Mouse (Mus musculus): Measurements from ENCODE around the gene Bdnf. TPM values are rescaled to one million over a fixed set of nuclear protein-coding genes. Genes with fewer than 3 reads are reported as not detected.

Gene Bdnf
- total RNA-seq, 2 experiments from 2014 or later: 0.50 to 0.84 TPM

DNA sequence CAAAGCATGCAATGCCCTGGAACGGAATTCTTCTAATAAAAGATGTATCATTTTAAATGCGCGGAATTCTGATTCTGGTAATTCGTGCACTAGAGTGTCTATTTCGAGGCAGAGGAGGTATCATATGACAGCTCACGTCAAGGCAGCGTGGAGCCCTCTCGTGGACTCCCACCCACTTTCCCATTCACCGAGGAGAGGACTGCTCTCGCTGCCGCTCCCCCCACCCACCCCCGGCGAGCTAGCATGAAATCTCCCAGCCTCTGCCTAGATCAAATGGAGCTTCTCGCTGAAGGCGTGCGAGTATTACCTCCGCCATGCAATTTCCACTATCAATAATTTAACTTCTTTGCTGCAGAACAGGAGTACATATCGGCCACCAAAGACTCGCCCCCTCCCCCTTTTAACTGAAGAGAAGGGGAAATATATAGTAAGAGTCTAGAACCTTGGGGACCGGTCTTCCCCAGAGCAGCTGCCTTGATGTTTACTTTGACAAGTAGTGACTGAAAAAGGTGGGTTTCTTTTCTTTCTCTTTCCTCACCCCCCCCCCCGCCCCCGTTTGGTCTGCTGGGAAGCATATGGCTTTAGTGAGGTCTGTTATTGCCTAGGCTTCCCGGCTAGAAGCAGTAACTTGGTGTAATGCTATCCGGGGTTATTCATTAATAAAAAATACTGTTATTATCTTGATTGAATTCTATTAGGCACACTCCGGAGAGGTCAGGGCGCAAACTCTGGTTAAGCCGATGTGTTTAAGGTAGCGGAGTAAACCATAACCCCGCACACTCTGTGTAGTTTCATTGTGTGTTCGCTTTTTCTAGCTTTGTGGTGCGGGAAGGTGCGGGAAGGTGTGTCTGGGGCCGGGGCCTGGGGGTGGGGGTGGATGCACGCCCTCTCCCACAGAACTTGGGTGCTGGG lies 18.0 kb downstream of the Bdnf start:
- peak; percentile 25; the same call in 1 of the 2 replicates for TF ChIP-seq CTCF (IDR thresholded peaks at IDR 0.05)
- no peak for DNase-seq
- Histone ChIP-seq H3K27ac (no peak overlapping the region), H3K4me3 (peak overlapping the region; percentile 78)
- intact Hi-C loops (cut with DNase I): loop anchor here (5.0 to 10.0 kb wide), 2 partner anchors 192 to 1000 kb away; no protein-coding TSS in a partner anchor

DNA sequence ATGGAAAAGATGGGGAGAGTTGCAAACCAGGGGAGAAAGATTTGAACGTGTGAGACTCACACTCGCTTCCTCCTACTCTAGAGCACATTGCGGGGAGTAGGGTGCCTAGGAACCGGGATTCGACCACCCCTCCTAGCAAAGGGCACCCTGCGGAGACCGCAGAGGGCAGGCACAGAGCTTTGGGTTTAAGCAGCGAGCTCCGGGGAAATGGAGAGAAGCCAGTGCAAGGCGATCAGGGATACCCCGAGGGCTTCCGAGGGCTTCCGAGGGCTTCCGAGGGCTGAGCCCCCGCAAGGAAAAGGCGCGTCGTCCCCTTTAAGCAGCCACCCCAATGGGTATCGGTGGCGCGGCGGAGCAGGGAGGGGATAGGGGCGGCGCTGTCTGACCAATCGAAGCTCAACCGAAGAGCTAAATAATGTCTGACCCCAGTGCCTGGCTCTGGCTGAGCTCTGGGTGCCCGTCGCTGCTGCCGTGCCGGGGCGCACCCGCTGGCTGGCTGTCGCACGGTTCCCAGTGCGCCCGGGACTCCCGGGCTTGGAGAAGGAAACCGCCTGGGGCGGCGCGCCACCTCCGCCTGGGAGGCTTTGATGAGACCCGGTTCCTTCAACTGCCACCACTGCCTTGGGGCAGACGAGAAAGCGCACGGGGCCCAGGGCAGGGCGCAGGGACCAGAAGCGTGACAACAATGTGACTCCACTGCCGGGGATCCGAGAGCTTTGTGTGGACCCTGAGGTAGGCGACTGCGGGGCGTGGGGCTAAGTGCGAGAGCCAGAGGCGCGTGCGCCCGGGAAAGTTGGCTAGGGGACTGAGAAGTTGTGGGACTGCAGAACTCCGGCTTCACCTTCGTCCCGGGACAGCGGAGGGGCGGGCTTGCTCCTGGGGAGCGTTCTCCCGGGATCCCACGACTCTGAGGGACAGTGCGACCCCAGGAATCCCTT lies 18.9 kb downstream of the Bdnf start:
- peak; percentile 53 for DNase-seq
- no peak for TF ChIP-seq CTCF (IDR thresholded peaks at IDR 0.05)
- intact Hi-C loops (cut with DNase I): loop anchor here (5.0 to 10.0 kb wide), 2 partner anchors 191 to 1001 kb away; no protein-coding TSS in a partner anchor
- H3K27ac ChIP-seq: peak overlapping the region; percentile 72
- peak overlapping the region; percentile 78 for H3K4me3 ChIP-seq

DNA sequence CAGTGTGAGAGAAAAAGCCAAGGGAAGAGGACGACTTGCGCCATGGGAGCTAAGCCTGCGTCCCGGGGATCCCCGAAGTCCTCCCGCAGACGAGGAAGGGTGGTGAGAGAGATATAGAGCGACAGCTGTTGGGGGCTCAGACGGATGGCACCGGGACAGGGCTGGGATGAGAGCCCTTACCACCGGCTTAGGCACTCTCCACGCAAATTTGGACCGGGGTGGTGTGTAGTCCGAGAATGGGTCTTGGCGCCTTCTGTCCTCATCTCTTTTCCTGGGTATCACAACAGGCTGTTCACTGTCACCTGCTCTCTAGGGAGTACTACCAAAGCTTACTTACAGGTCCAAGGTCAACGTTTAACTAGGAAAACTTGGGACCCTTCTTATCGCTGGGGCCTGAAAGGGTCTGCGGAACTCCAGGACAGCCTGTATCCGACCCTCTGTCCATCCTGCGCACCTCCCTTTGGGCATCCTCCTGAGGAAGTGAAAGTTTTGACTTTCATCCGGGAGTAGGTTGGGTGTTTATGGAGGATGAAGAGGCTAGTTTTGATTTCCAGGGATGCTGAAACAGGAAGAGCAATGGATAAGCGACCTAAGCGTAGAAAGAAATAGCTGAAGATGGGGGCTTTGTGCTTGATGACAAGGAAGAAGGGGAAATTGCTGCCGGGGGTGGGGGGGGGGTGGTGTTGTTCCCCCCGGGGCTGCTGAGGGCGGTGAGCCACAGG lies 19.8 kb downstream of the Bdnf start:
- intact Hi-C loops (cut with DNase I): loop anchor here (5.0 to 10.0 kb wide), 2 partner anchors 191 to 1002 kb away; no protein-coding TSS in a partner anchor
- H3K4me3 ChIP-seq: peak overlapping the region; percentile 78
- DNase-seq: no peak
- no peak for TF ChIP-seq CTCF (IDR thresholded peaks at IDR 0.05)
- peak overlapping the region; percentile 72; the same call in 1 of the 2 replicates for H3K27ac ChIP-seq

DNA sequence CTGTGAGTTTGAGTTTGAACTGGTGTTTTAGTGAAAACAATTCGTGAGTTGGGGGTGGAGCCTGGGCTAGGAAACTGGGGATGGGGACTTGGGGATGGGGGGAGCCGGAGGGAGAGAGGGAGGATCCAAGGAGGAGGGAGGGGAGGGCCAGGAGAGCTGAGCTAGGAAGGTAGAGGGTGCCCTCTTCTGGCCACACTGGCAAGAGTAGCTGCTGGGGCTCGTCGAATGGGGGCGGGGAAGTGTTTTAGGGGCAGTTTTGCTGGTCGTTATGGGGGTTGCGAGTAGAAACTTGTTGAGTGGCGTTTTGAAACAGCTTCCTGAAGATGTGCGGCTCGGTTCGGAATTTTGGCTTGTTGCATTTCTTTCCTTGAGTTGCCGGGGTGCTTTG lies 20.3 kb downstream of the Bdnf start:
- peak; percentile 73 for TF ChIP-seq CTCF (IDR thresholded peaks at IDR 0.05)
- H3K4me3 ChIP-seq: peak overlapping the region; percentile 78
- peak; percentile 70 for DNase-seq
- H3K27ac ChIP-seq: no peak overlapping the region
- intact Hi-C loops (cut with DNase I): loop anchor here (1.0 to 10.0 kb wide), 3 partner anchors 190 to 1003 kb away; no protein-coding TSS in a partner anchor

GRCm38 (mm10) chr2:109697151-109697550 lies 22.7 kb downstream of the Bdnf start:
- intact Hi-C loops (cut with DNase I): loop anchor here (10.0 kb wide), 1 partner anchor 188 kb away; no protein-coding TSS in a partner anchor
- no peak for TF ChIP-seq CTCF (IDR thresholded peaks at IDR 0.05)
- Histone ChIP-seq H3K4me3 (no peak overlapping the region), H3K27ac (no peak overlapping the region)
- DNase-seq: no peak

GRCm38 (mm10) chr2:109700291-109700690 lies 25.8 kb downstream of the Bdnf start:
- Histone ChIP-seq H3K27ac (no peak overlapping the region), H3K4me3 (no peak overlapping the region)
- intact Hi-C loops (cut with DNase I): no loop called here
- no peak for DNase-seq
- no peak for TF ChIP-seq CTCF (IDR thresholded peaks at IDR 0.05)

GRCm38 (mm10) chr2:109703588-109703987 lies 29.1 kb downstream of the Bdnf start:
- Histone ChIP-seq H3K4me3 (no peak overlapping the region), H3K27ac (no peak overlapping the region)
- intact Hi-C loops (cut with DNase I): no loop called here
- DNase-seq: no peak
- no peak for TF ChIP-seq CTCF (IDR thresholded peaks at IDR 0.05)

- Histone ChIP-seq H3K27ac (no peak overlapping the region), H3K4me3 (no peak overlapping the region)
- TF ChIP-seq CTCF (IDR thresholded peaks at IDR 0.05): no peak
- intact Hi-C loops (cut with DNase I): no loop called here
- DNase-seq: no peak
Observed at GRCm38 (mm10) chr2:109704053-109704452, 29.6 kb downstream of the Bdnf start.

DNA sequence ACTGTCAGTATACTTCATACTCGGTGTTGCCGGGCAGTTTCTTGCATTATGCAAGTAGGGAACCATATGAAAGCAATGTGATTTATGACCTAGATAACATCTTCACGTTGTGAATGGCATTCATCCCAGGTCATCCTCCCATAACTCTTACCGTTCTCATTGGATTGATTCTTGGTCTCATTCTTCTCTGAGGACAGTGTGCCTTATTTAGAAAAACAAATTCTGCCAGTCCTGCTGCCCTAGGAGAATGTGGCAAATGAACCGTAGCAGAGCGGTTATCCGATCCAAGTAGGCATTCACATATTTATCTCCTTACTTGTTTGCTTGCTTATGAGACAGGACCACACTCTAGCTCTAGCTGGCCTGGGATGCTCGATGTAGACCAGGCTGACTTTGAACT lies 32.0 kb downstream of the Bdnf start:
- Histone ChIP-seq H3K4me3 (no peak overlapping the region), H3K27ac (no peak overlapping the region)
- no peak for DNase-seq
- no peak for TF ChIP-seq CTCF (IDR thresholded peaks at IDR 0.05)
- intact Hi-C loops (cut with DNase I): no loop called here

- Histone ChIP-seq H3K27ac (no peak overlapping the region), H3K4me3 (no peak overlapping the region)
- DNase-seq: no peak
- TF ChIP-seq CTCF (IDR thresholded peaks at IDR 0.05): no peak
- intact Hi-C loops (cut with DNase I): no loop called here
Observed at GRCm38 (mm10) chr2:109709346-109709745, 34.8 kb downstream of the Bdnf start.

- no peak for TF ChIP-seq CTCF (IDR thresholded peaks at IDR 0.05)
- intact Hi-C loops (cut with DNase I): no loop called here
Observed at GRCm38 (mm10) chr2:109711049-109711448, 36.5 kb downstream of the Bdnf start.

DNA sequence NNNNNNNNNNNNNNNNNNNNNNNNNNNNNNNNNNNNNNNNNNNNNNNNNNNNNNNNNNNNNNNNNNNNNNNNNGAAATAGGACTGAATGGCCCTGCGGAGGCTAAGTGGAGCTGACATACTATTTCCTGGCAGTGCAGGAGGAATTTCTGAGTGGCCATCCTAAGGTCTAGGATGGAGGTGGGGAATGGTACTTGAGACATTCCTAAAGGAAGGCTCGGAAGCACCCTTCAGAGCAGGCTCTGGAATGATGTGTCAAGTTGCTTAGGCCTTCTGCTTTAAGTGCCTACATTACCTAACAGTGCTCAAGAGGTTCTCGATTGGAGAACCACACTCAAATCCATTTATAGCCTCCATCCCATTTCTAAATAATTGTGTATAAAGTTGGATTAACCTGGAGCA lies 50.8 kb downstream of the Bdnf start:
- DNase-seq: no peak
- TF ChIP-seq CTCF (IDR thresholded peaks at IDR 0.05): no peak
- no peak overlapping the region for H3K4me3 ChIP-seq
- intact Hi-C loops (cut with DNase I): no loop called here
- no peak overlapping the region for H3K27ac ChIP-seq

More at GRCm38 (mm10) chr2:109711049-109711448, 36.5 kb downstream of the Bdnf start:
- no peak for DNase-seq
- Histone ChIP-seq H3K4me3 (no peak overlapping the region), H3K27ac (no peak overlapping the region)
